Mouse (Mus musculus): Measurements from ENCODE around the gene Dkk3. TPM values are rescaled to one million over a fixed set of nuclear protein-coding genes. Genes with fewer than 3 reads are reported as not detected.

Dkk3 gene
- polyA plus RNA-seq, 1 experiment: not detected

GRCm38 (mm10) chr7:112184519-112185225, 25.8 kb upstream of the Dkk3 start:
- no peak for TF ChIP-seq GATA1 (IDR thresholded peaks at IDR 0.05; ENCODE audit: low read length)

GRCm38 (mm10) chr7:112183258-112183841, 24.5 kb upstream of the Dkk3 start:
- no peak for TF ChIP-seq GATA1 (IDR thresholded peaks at IDR 0.05; ENCODE audit: low read length)

GRCm38 (mm10) chr7:112180235-112180705, 21.4 kb upstream of the Dkk3 start:
- TF ChIP-seq GATA1 (IDR thresholded peaks at IDR 0.05; ENCODE audit: low read length): no peak

GRCm38 (mm10) chr7:112176627-112177026, 17.8 kb upstream of the Dkk3 start:
- TF ChIP-seq GATA1 (IDR thresholded peaks at IDR 0.05; ENCODE audit: low read length): no peak

- no peak for TF ChIP-seq GATA1 (IDR thresholded peaks at IDR 0.05; ENCODE audit: low read length)
These were observed 13.8 kb upstream of the Dkk3 start for GRCm38 (mm10) chr7:112172669-112173068.

GRCm38 (mm10) chr7:112169955-112170692, 11.3 kb upstream of the Dkk3 start:
- TF ChIP-seq GATA1 (IDR thresholded peaks at IDR 0.05; ENCODE audit: low read length): no peak

GRCm38 (mm10) chr7:112165593-112165992, 6.7 kb upstream of the Dkk3 start:
- no peak for TF ChIP-seq GATA1 (IDR thresholded peaks at IDR 0.05; ENCODE audit: low read length)

GRCm38 (mm10) chr7:112164430-112164829, 5.6 kb upstream of the Dkk3 start:
- TF ChIP-seq GATA1 (IDR thresholded peaks at IDR 0.05; ENCODE audit: low read length): no peak

- TF ChIP-seq GATA1 (IDR thresholded peaks at IDR 0.05; ENCODE audit: low read length): no peak
These were observed 978 bp upstream of the Dkk3 start for GRCm38 (mm10) chr7:112159835-112160234.

GRCm38 (mm10) chr7:112158316-112158741, 528 bp downstream of the Dkk3 start:
- no peak for TF ChIP-seq GATA1 (IDR thresholded peaks at IDR 0.05; ENCODE audit: low read length)

- TF ChIP-seq GATA1 (IDR thresholded peaks at IDR 0.05; ENCODE audit: low read length): no peak
These were observed 1.1 kb downstream of the Dkk3 start for GRCm38 (mm10) chr7:112157584-112158315.

GRCm38 (mm10) chr7:112155194-112155593, 3.7 kb downstream of the Dkk3 start:
- TF ChIP-seq GATA1 (IDR thresholded peaks at IDR 0.05; ENCODE audit: low read length): no peak

- TF ChIP-seq GATA1 (IDR thresholded peaks at IDR 0.05; ENCODE audit: low read length): no peak
These were observed 4.4 kb downstream of the Dkk3 start for GRCm38 (mm10) chr7:112154445-112154844.

GRCm38 (mm10) chr7:112149113-112149512, 9.7 kb downstream of the Dkk3 start:
- no peak for TF ChIP-seq GATA1 (IDR thresholded peaks at IDR 0.05; ENCODE audit: low read length)

GRCm38 (mm10) chr7:112147979-112148378, 10.9 kb downstream of the Dkk3 start:
- no peak for TF ChIP-seq GATA1 (IDR thresholded peaks at IDR 0.05; ENCODE audit: low read length)

Data from G1E-ER4 (cell line).